Mouse (Mus musculus) cortical plate, adult 2 months (tissue): Measurements from ENCODE around the gene Daam2.

Experiments used
- CTCF ChIP-seq: fragments of 200-500 bp; IDR thresholded peaks from 2 replicates; pipeline ENCODE4 v1.5.1; 2011; ENCODE audit warnings: mild to moderate bottlenecking, control low read depth, low read length; ENCODE audit not compliant: insufficient read depth; ENCODE audit errors: extremely low read depth
- POLR2A ChIP-seq: fragments of 200-500 bp; IDR thresholded peaks from 2 replicates; pipeline ENCODE4 v1.6.1; 2011; ENCODE audit warnings: mild to moderate bottlenecking, low read length, control low read depth; ENCODE audit not compliant: insufficient read depth; ENCODE audit errors: extremely low read depth

GRCm38 (mm10) chr17:49477370-49477769, 86.8 kb downstream of the Daam2 start:
- no peak for TF ChIP-seq CTCF
- TF ChIP-seq POLR2A, result no peak
